Mouse (Mus musculus) brain, adult 2 months (tissue): ENCODE results near the gene Tnfrsf25.

Experiments used
- DNase-seq: peaks from one replicate; pipeline ENCODE4 v3.0.0; 2011; ENCODE audit warnings: low read depth, low spot score

The Tnfrsf25 gene

DNA sequence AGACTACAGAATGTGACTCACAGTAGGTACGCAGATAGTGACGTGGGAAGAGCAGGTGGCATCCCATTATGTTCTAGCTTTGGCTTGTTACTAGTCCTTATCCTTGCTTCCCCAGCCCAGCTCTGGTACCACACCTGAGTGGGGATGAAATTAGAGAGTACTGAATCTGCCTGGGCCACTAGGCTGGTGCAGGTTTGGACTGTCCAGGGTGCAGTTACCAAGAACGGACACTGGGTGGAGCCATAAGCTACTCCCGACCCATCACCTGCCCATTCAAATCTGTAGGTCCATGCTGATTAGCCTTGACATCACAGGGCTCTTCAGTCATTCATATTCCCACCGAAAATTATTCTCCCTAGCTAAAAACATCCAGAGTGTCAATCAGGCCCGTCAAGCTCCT is 24.7 kb downstream of the Tnfrsf25 start:
- peak; percentile 58 for DNase-seq

DNA sequence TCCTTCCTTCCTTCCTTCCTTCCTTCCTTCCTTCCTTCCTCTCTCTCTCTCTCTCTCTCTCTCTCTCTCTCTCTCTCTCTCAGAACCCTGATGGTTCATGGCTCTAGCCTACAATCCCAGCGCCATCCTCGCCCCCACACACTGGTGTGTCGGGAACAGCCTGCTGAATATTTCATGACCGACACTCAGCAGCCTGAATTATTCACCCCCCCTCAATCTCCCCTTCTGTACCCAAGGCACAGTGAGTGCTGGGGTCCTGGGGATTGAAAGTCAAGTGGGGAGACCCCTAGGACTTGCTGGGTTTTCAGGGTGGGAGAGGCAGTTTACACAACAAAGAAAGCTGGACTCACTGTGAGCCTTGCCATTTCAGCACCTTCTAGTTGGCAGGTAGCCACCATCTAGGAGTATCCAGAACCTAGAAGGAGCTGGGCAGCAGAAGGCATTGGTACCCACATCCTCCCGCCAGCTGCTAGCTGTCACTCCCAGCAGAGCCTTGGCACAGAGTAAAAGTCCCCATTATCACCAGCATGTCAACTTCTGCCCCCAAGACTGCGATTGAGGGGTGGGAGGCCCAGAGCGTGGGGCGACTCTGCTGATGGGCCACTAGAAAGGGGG is 25.9 kb downstream of the Tnfrsf25 start:
- DNase-seq = peak; percentile 67

DNA sequence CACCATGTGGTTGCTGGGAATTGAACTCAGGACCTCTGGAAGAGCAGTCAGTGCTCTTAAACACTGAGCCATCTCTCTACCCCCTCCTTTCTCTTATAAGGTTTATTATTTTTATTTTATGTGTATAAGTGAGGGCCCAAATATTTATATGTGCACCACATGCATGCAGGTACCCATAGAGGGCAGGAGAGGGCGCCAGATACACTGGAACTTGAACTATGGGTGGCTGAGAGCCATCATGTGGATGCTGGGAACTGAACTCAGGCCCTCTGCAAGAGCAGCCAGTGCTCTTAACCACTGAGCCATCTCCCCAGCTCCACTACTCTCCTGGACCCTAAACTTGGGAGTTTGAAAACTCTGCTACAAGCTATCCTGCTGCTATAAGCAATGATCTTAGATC is 27.9 kb downstream of the Tnfrsf25 start:
- DNase-seq = no peak

DNA sequence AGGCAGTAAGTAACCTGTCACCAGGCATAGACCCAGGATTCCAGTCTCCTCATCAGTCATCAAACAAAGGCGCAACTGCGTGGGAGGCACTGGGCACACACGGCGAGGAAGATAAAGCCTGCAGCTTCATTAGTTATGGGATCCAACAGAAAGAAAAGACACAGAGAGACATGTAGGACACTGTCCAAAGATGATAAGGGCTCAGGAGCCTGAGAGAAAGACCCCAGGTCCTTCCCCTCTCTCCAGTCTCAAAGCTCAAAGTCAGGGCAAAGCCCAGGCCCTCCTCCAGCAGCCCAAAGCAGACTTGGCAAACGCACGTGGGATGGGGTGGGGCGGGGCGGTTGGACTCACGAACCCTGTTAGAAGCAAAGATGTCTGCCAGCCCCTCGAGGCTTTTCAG is 29.7 kb downstream of the Tnfrsf25 start:
- no peak for DNase-seq

DNA sequence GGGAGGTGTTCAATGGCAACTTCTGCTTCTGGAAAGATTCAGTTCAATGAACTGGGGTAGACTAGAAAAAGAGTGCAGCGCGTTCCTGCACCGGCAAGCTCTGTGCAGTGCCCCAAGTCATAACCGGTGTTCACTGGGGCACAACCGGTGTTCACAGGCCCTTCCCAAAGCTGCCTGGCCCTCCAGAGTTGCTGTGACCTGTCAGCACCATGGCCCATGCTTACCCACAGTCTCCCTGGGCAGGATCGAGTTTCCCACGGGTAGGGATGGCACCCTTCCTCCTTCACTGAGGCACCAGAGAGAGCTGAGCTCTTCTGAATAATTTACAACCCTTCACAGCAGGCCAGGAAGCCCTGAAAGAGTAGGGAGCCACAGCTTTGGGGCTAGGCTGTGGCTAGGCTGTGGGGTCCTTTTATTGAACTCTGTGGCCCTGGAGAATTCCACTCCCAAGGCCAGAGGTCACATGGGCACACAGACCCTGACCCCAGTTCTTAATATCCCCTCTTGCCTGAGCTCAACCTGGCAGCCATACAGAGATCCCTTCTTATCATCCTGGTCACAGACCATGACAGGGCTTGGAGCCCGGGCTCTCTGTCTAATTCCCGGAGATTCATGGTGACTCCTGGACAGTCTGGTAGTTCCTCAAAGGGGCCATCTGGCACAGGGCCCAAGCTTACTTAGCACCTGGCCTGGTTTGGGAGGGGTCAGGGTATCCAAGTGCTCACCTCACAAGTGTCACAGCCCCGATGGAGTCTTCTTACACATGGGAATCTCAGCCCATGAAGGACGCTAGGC is 30.5 kb downstream of the Tnfrsf25 start:
- no peak for DNase-seq

DNA sequence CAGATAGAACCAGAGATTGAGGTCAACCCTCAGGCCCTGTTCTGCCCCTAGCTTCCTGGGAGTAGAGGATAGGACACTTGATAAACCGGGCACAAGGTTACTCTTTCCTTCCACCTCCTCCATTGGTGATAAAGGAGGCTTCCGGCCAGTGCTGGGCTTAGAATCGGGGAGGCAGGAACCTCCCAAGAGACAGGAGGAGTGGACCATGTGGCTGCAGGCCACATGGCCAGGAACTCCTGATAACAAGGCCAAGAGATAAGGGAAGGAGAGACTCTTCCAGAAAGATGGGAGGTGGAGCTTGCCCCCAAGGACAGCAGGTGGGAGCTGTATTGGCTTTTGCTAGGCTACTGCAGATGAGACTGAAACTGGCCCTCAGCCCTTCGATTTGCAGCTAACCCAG is 34.8 kb downstream of the Tnfrsf25 start:
- no peak for DNase-seq

DNA sequence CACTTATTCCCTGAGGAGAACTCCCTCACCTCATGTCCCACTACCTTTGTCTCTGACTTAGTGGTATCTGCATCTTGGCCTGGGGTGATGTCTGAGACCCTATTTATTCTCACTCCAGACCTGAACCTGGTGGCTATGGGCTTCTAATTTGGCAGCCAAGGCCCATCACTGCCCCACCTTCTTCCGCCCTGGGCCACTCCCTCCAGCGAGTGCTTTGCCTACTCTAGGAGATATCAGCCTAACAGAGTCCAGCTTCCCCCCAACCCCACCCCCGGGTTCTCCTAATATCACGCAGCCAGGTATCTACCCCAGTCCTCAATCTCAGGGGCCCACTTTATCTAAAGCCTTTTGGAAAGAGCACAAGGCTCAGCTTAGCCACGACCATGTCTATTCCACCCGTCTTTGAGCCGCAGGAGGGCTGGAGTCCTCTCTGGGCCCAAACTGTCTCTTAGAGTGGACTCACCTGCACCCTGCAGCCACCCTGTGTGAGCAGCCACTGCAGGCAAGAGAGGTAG is 35.8 kb downstream of the Tnfrsf25 start:
- no peak for DNase-seq

DNA sequence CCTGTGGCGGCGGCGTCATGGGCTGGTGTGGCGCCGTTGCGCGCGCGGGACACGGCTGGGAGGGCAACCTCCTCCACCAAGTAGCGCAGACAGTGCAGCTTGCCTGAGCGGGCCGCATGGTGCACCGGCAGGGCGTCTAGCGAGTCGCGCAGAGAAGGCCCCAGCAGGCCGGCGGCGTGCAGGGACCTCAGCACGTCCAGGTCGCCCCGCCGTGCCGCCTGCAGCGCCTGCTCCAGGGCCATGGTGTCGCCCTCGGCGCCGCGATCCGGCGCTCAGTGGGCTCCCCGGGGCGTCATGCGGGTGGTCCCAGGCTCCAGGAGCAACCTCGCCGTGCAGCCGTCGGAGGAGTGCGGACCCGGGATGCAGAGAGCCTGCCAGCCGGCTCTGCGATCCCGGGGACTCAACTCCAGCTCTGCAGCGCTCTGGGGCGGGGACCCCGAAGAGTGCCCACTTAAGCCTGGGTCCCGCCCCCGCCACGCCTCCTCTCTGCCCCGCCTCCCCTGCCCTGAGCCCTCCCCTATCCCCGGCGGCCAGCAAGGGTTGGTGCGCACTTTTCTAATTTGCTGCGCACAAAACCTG is 36.3 kb downstream of the Tnfrsf25 start, which contains the start of gene Espn:
Espn (minus strand) TSS at position 406 of the 579 bp plus-strand sequence.
- no peak for DNase-seq

DNA sequence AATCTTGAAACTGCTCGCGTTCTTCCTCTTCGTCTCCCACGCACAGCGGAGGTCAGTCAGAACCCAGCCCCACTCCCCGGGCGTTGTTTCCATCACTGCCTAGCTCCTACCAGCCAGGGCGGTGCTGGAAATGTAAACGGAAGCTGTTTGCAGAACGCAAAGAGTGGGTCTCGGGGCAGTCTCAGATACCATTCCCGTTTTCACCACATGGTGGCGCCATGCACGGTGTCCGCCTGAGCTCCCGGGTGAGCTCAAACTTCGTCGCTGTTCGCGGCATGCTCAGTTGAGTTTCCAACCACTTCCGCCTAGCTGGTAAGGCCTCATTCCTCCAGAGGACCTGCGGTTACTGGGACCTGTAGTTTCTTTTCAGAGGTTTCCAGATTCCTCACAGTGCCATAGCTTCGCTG is 38.0 kb downstream of the Tnfrsf25 start:
- DNase-seq = peak; percentile 81

DNA sequence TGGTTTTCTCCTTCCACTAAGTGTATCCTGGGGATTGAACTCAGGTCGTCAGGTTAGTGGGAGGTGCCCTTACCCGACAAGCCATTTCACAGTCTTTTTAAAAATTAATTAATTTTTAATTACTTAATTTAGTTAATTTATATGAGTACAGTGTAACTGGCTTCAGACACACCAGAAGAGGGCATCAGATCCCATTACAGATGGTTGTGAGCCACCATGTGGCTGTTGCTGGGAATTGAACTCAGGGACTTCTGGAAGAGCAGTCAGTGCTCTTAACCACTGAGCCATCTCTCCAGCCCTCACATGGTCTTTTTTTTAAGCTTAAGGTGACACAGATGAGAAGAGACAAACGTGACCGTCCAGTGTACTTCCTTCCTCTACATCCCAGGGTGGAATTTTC is 39.3 kb downstream of the Tnfrsf25 start:
- no peak for DNase-seq

DNA sequence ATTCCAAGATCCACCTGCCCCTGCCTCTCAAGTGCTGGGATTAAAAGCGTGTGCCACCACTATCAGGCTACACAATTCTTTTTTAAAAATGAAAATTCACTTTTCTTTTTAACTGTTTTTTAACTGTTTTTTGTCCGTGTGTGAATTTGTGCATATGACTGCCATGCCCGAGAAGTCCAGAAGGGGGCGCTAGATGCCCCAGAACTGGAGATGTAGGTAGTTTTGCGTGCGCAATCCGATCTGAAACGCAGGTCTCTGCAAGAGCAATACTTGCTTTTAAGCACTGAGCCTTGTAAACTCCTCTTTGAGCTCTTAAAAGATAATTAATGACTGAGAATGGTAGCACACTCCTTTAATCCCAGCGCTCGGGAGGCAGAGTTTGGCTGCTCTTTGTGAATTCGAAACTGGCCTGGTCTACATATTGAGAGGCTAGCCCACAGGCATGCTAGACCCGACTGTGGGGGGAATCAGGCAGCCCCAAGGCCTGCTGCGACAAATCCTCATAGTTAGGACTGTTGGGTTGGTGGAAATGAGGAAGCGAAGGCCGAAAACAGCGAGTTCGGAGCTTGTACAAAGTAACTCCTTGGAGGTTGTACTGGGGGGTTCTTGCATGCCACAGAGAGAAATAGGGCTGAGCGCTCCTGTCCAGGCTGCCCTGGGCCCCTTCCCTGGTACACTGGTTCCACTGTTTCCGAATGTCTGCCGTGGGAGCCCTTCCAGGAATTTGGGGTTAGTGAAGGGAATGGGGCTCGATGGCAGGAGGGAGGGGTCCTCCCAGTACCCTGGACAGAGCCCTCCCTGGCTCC is 42.2 kb downstream of the Tnfrsf25 start:
- peak; percentile 67 for DNase-seq

DNA sequence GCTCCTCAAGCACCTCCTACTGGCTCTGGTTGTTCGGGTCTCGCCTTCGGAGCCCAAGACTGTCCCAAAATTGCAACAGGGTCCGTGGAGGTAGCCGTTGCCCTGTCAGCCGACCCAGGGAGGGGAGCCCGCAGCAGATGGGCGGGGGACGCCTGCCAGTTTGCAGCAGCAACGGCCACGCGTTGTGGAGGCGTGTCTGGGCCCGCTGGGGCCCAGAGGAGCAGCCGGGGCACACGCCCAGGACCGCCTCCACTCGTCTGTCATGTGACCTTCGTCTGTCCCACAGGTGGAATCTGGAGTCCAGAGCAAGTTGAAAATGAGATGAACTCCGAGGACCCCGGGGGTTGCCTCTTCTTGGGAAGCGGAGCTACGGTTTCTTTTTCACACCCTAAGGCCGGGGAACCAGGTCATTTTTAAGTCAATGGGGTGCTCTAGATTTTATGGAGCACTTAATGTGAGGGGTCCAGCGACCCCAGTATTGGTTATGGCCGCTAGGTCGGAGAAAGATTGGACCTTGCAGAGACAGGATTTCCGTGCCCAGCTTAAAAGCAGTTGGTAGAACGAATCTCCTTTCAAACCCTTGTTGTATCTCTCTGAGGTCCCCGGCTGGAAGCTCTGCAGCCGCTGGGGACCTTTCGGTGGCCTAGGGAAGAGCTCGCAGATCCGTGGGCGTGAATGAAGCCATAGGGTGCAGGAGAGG is 43.0 kb downstream of the Tnfrsf25 start, which contains the start of gene Hes2:
Hes2 (plus strand) TSS at position 283 of the 700 bp plus-strand sequence.
- DNase-seq = no peak

DNA sequence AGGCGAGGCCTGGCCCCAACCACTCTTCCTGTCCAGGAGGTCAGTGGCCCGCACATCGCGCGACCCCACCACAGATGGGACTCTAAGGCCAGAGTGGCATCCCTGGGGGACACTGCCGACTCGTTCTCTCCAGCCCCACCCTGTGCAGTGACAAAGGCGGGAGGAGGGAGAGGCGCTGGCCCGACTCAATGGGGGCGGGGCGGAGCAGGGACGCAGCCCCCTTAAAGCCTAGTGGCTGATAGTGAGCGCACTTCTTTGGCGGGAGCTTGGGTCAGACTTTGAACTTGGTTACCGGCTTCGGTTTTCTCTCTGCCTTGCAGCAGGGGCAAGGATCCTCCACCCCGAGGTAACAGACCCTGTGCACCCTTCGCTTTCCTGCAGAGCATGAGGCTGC is 43.5 kb downstream of the Tnfrsf25 start:
- no peak for DNase-seq

DNA sequence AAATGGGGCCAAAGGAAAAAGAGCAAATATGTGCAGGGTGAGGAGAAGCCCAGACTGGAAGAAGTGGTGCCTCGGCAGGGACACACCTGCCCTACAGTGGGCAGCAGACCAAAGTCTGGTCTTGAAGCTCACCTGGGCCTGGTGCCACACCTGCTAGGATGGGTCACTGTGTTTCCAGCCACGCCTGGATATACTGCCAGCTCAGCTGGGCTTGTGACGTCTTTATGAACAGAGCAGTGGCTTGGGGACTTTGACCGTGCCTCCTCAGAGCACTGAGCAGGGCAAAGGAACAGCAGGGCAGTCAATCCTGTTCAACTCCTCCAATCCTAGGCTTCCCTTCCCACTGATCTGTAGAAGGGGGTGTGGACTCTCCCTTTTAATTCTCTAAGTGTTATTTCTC is 45.0 kb downstream of the Tnfrsf25 start:
- no peak for DNase-seq

DNA sequence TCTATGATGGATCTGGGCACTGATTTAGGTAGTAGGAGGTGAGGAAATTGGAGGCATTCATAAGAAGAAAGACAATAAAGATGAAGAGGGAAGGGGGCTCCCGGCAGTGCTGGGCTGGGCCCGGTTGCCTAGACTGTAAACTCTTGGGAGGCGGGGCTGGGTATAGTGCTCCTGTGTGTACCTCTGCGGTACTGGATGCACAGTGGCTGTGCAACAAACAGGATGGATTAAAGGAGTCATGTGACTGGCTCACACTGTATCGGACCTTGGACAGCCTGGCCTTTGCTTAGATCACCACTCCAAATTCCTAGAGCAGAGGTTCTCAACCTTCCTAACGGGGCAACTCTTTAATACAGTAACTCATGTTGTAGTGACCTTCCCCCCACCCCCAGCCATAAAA is 45.9 kb downstream of the Tnfrsf25 start:
- DNase-seq = no peak

DNA sequence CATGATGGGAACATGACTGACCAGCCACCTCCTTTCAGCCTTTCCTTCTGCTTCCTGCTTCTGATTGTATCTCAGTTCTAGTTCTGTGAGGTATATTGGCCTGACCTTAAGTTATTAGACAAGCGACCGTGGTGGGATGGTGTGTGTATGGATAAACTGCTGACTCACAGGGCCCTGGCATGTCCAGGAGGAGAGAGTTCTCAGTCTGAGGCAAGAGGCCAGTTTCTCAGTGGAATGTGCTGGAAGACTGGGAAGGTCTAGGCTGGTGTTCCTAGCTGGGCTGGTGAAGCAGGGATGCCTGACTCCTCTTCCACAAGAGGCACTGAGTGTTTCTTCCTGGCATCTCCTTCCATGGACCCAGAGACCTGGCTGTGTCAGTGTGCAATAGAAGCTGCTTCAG is 47.0 kb downstream of the Tnfrsf25 start:
- DNase-seq = no peak

DNA sequence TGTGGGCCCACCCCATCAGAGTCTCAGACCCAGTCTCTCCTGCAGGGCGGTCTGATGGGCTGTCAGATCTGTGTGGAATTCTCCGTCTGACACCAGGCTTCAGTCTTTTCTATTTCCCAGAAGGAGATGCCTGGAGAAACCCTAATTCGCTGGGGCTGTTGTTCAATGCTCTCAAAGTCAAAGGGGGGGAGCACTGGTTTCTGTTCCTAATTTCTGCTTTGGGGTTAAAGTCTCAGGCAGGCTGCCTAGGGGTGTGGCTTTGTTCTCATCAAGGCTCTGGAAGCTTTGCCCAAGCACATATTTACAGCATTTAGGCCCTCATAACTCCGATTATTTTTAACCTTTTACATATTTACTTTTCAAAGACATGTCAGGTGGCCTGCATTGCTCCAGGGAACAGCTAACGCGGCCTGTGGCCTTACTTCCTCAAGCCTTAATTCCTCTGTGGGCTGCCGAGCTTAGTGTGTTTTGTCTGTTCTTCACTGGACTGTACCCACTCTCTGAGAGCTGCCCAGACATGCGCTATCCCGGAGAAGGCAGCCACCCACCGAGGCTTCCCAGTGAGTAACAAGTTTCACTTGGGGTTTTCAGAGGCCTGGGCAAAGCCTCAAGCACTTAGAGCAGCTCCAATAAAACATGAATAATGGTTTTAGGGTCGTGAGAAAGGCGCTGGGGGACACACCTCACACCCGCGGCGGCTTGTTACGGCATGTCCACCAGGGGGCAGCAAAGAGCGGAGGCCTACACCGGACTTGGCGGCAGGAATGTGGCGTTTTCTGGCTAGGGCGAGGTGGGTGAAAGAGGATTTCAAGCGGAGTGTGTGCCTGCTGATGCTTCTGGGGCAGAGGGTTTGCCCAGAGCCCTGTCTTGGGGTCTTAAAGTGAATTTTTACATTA is 49.5 kb downstream of the Tnfrsf25 start:
- DNase-seq = peak; percentile 59

DNA sequence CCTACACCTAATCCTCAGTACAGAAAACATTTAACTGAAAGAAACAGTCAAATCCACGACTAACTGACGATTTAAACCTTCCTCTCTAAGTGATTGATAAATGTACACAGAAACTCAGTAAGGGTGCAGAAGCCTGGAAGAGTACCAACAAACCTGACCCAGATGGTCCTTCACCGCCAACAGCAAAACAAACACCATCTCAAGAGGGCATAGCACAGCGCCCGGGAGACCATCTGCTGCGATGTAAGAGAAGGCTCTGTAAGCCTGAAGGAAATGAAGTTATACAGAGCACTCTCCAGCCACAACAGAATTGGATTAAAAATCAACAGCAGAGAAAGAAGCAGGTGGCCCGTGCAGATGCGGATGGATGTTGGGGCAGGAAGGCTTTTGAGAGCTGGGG is 52.3 kb downstream of the Tnfrsf25 start:
- peak; percentile 63 for DNase-seq

DNA sequence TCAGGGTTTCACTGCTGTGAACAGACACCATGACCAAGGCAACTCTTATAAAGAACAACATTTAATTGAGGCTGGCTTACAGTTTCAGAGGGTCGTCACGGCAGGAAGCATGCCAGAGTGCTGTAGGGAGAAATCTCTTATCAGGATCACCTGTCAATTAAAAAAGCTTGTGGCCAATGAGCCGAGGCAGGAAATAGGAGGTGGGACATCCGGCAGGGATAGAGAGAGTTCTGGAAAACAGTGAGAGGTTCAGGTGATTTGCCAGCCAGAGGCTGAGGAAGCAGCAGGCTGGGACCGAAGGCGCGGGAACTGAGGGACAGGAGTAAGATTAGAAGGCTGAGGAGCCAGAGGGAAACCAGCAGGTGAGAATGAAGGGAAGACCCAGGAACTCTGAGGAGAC is 53.4 kb downstream of the Tnfrsf25 start:
- no peak for DNase-seq
